Mouse (Mus musculus) thymus, adult 2 months (tissue): ENCODE measurements at regions not wholly inside any gene's neighbourhood (a gene's known extent, or its start where the extent isn't known, plus 50 kb on each side); places are given as distances from the start of the nearest gene placed in this dataset.

Experiments used
- DNase-seq: peaks from one replicate; pipeline ENCODE4 v3.0.0; 2021
- H3K27ac ChIP-seq: fragments of 200-500 bp; 2 replicates; pipeline ENCODE4 v1.5.1; 2012; ENCODE audit warnings: low read length, control low read depth; ENCODE audit not compliant: control insufficient read depth, insufficient read depth
- H3K27me3 ChIP-seq: fragments of 200-500 bp; 2 replicates; pipeline ENCODE4 v1.6.1; 2012; ENCODE audit warnings: mild to moderate bottlenecking, low read length, moderate library complexity, mixed read lengths; ENCODE audit not compliant: control insufficient read depth, insufficient read depth
- H3K36me3 ChIP-seq: fragments of 200-500 bp; 2 replicates; pipeline ENCODE4 v1.6.1; 2012; ENCODE audit warnings: mild to moderate bottlenecking, low read length, moderate library complexity; ENCODE audit not compliant: control insufficient read depth, insufficient read depth
- H3K4me1 ChIP-seq: fragments of 200-500 bp; replicated peaks from 2 replicates; pipeline ENCODE4 v1.6.1; 2012; ENCODE audit warnings: low read length; ENCODE audit not compliant: control insufficient read depth, insufficient read depth
- H3K4me3 ChIP-seq: fragments of 200-500 bp; 2 replicates; pipeline ENCODE4 v1.5.1; 2012; ENCODE audit warnings: mild to moderate bottlenecking, low read length, control low read depth, moderate library complexity; ENCODE audit not compliant: control insufficient read depth, insufficient read depth
- CTCF ChIP-seq: fragments of 200-500 bp; IDR thresholded peaks from 2 replicates; pipeline ENCODE4 v1.5.1; 2012; ENCODE audit warnings: mild to moderate bottlenecking, control low read depth, low read length, moderate library complexity, borderline replicate concordance; ENCODE audit not compliant: control insufficient read depth, poor library complexity, insufficient read depth; ENCODE audit errors: extremely low read depth
- POLR2A ChIP-seq: fragments of 200-500 bp; IDR thresholded peaks from 2 replicates; pipeline ENCODE4 v1.6.1; 2012; ENCODE audit warnings: mild to moderate bottlenecking, low read length, control low read depth, moderate library complexity; ENCODE audit not compliant: control insufficient read depth, poor library complexity, insufficient read depth; ENCODE audit errors: extremely low read depth
- WGBS: fragments of 180-500 bp; shearing (Covaris S2); methylation state at CpG from one replicate; pipeline ENCODE4 v1.1.7; 2018; 5-methylcytosine and 5-hydroxymethylcytosine counted together

- WGBS: 65% methylated on average over 22 of the region's 22 CpGs
These were observed 91.3 kb downstream of the Tomm20 start for GRCm38 (mm10) chr8:126854121-126855055.

GRCm38 (mm10) chr8:126852663-126853390 lies 92.8 kb downstream of the Tomm20 start:
- no peak for DNase-seq
- Histone ChIP-seq H3K4me1 (peaks cover 71% of the 10 kb centered on the region), H3K4me3 (no peak overlapping the region), H3K27ac (peak overlapping the region; percentile 81), H3K36me3 (no peaks in the 10 kb centered on the region), H3K27me3 (no peaks in the 10 kb centered on the region)
- TF ChIP-seq POLR2A (no peak), CTCF (no peak)
- 69% methylated on average over 10 of the region's 10 CpGs for WGBS

More at GRCm38 (mm10) chr8:126854121-126855055, 91.3 kb downstream of the Tomm20 start:
- peak; percentile 62 for DNase-seq
- TF ChIP-seq CTCF (no peak), POLR2A (no peak)
- Histone ChIP-seq H3K4me1 (peaks cover 59% of the 10 kb centered on the region), H3K36me3 (no peaks in the 10 kb centered on the region), H3K27me3 (no peaks in the 10 kb centered on the region), H3K27ac (peak overlapping the region; percentile 16; the same call in 1 of the 2 replicates), H3K4me3 (no peak overlapping the region)

GRCm38 (mm10) chr8:126852184-126852583 lies 93.5 kb downstream of the Tomm20 start:
- peaks cover 70% of the 10 kb centered on the region for H3K4me1 ChIP-seq
- no peak for TF ChIP-seq POLR2A
- no peak for TF ChIP-seq CTCF
- no peaks in the 10 kb centered on the region for H3K36me3 ChIP-seq
- WGBS: 41% methylated on average over 5 of the region's 5 CpGs
- peak overlapping the region; percentile 81 for H3K27ac ChIP-seq
- DNase-seq: peak; percentile 33
- no peaks in the 10 kb centered on the region for H3K27me3 ChIP-seq
- no peak overlapping the region for H3K4me3 ChIP-seq

GRCm38 (mm10) chr8:126851780-126852179 lies 93.9 kb downstream of the Tomm20 start:
- DNase-seq: no peak
- 73% methylated on average over 3 of the region's 3 CpGs for WGBS
- Histone ChIP-seq H3K4me1 (peaks cover 71% of the 10 kb centered on the region), H3K27me3 (no peaks in the 10 kb centered on the region), H3K36me3 (no peaks in the 10 kb centered on the region), H3K4me3 (no peak overlapping the region), H3K27ac (peak overlapping the region; percentile 81; the same call in 1 of the 2 replicates)
- no peak for TF ChIP-seq CTCF
- TF ChIP-seq POLR2A: no peak

GRCm38 (mm10) chr8:126850189-126850535 lies 95.5 kb downstream of the Tomm20 start:
- no peak for DNase-seq
- Histone ChIP-seq H3K4me3 (no peak overlapping the region), H3K4me1 (peaks cover 78% of the 10 kb centered on the region), H3K27ac (peak overlapping the region; percentile 56), H3K27me3 (no peaks in the 10 kb centered on the region), H3K36me3 (no peaks in the 10 kb centered on the region)
- WGBS: 0% methylated on average over 1 of the region's 1 CpGs
- TF ChIP-seq CTCF (no peak), POLR2A (no peak)

GRCm38 (mm10) chr8:126849411-126850188 lies 96.0 kb downstream of the Tomm20 start:
- H3K27me3 ChIP-seq: no peaks in the 10 kb centered on the region
- H3K27ac ChIP-seq: peak overlapping the region; percentile 99
- DNase-seq: peak; percentile 63
- H3K36me3 ChIP-seq: no peaks in the 10 kb centered on the region
- H3K4me1 ChIP-seq: peaks cover 79% of the 10 kb centered on the region
- no peak overlapping the region for H3K4me3 ChIP-seq
- TF ChIP-seq CTCF: no peak
- no peak for TF ChIP-seq POLR2A
- 34% methylated on average over 9 of the region's 9 CpGs for WGBS
